Mouse (Mus musculus): Measurements from ENCODE around the gene Psmg3.

The Psmg3 gene

GRCm38 (mm10) chr5:139816445-139816844, 10.2 kb downstream of the Psmg3 start:
- DNase-seq (ENCODE audit: low read depth, low spot score): no peak

DNA sequence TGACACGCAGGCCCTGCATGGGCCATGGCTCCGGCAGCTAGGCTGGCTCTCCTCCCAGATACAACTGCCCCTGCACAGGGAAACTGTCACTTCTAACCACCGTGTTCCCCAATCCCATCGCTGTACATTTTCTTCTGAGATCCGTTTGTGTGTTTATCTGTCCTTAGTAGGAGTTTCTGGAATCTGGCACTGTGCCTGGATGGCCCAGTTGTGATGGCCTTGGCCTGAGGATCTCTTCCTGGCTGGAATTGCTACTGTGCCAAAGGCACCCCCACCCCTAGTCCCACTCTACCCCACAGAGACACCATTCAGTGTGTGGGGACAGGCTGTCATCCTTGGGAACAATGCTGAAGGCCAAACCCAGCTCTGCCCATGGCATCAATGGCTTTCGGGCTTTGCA, 10.7 kb downstream of the Psmg3 start:
- no peak for DNase-seq (ENCODE audit: low read depth, low spot score)

DNA sequence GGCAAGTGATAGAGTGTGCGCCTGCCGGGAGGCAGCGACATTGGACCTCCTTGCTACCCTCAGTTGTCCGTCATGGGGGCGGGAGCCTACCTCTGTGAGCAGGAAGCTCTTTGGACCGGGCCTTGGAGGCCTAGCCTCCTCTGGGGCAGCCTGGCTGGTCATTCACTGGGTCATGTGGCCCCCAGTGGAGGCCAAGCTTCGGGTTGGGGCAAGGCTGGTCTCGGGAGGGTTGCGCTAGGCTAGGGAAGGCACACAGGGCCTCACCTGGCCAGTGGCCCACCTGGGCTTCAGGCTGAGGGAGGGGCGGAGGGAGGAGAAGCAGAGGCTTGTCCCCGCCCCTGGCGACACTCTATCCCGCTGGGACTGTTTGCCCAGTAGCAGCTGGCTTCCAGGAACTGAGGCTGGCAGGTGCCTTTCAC, 12.7 kb downstream of the Psmg3 start:
- no peak for DNase-seq (ENCODE audit: low read depth, low spot score)

GRCm38 (mm10) chr5:139813126-139813490, 13.6 kb downstream of the Psmg3 start:
- no peak for DNase-seq (ENCODE audit: low read depth, low spot score)

DNA sequence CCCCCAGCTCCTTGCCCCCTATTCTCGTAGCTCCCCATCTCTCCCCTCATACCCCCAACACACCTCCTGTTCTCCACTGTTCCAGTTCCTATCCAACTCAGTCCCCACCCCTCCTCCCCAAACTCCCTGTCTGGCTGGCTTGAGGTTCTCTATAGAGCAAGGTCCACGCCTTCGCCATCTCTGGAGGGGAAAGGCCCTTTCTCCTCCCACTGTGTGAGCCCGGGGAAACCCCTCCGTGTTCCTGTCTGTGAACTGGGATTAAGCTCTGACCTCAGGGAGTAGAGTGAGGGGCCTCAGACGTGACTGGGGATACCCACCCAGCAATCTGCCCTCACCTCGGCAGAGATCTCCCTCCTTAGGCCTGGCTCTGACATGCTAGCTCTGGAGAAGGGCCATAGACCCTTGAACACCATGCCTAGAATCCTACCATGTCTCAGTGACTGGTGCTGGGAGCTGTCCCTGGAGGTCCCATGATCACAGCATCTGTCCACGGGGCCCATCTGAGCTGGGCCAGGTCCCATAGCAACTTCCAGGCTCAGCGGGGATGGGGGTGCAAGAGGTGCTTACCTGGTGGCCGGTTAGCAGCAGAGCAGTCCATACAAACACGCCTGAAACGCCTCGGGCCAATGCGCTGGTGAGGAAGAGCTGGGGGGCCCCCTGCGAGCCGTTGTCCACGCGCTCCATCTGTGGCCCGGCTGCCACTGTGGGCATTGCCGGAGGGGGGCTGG, 14.1 kb downstream of the Psmg3 start:
- no peak for DNase-seq (ENCODE audit: low read depth, low spot score)

DNA sequence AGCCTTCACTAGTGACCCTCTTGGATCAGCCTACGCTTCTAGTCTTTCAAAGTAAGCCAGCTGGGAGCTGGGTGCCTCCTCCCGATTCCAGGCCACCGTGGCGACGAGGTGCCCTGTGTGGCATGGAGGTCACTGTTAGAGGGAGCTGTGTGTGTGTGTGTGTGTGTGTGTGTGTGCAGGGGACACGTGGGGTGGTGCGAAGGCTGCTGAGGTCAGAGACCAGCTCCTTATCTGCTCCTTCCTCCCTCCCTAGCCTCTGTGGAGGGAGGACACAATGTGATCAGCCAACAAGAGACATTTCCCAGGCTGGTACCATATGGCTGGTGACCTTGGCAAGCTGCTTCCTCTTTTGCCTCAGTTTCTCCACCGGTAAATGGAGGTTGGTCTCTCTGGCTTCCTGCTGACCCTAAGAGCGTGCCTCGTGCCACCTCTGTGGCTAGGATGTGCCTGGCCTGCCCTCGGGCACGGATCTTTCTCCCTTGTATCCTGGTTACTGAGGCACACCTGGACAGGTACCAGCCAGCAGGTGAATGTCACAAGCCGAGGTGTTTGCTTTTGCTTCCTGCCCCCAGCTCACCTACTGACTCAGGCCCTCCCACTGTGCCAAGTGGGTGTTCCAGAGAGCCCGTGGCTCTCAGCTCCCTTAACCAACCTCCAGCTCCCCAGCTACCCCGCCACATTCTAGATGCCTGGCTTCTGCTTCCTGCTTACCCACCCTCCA, 14.8 kb downstream of the Psmg3 start:
- no peak for DNase-seq (ENCODE audit: low read depth, low spot score)

- peak; percentile 29 for DNase-seq (ENCODE audit: low read depth, low spot score)
Observed at GRCm38 (mm10) chr5:139809397-139809796, 17.3 kb downstream of the Psmg3 start.

GRCm38 (mm10) chr5:139805924-139806323, 20.8 kb downstream of the Psmg3 start:
- no peak for DNase-seq (ENCODE audit: low read depth, low spot score)

GRCm38 (mm10) chr5:139804573-139805111, 22.0 kb downstream of the Psmg3 start:
- no peak for DNase-seq (ENCODE audit: low read depth, low spot score)

DNA sequence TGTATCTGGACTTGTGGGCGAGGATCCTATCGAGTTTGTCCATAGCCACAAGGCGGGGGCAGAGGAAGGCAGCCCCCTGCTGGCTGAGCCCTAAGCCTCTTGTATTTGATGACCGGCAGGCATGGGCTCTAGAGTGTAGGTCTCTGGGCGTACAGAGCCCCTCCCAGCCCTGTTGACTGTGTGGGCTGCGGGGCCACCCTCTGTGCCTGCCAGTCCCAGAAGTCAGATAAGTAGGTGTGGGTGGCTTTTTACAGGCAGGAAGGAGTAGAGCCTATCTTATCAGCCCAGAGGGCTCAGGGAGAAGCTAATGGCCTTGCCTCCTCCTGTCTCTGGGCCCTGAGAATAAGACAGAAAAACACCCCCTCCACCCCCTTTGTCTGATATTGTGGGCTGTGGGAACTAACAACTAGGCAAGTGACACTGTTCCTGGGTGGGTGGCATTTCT, 22.6 kb downstream of the Psmg3 start:
- no peak for DNase-seq (ENCODE audit: low read depth, low spot score)

DNA sequence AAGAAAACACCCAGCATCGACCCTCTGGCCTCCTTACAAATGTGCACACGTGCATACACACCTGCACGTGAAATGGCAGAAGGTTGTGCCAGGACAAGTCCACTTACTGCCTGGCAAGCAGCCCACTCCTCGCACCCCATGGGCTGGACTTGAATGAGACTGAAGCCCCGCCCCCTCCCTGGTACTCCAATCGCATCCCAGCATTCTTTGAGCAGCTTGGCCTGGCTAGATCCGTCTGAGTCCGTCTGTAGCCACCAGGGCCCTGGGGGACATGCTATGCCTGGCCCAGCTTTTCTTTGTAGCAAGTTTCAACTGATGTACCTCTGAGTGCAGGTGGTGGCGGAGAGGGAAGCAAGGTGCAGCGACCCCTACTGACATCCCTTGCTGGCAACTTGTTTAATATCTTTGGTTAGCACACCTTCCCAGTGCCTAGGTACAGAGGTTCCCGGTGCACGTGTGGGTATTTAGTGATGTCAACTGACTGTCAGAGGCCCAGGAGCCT, 23.0 kb downstream of the Psmg3 start:
- DNase-seq (ENCODE audit: low read depth, low spot score): no peak

- DNase-seq (ENCODE audit: low read depth, low spot score): no peak
Observed at GRCm38 (mm10) chr5:139803165-139803564, 23.5 kb downstream of the Psmg3 start.

- DNase-seq (ENCODE audit: low read depth, low spot score): no peak
Observed at GRCm38 (mm10) chr5:139801880-139802279, 24.8 kb downstream of the Psmg3 start.

DNA sequence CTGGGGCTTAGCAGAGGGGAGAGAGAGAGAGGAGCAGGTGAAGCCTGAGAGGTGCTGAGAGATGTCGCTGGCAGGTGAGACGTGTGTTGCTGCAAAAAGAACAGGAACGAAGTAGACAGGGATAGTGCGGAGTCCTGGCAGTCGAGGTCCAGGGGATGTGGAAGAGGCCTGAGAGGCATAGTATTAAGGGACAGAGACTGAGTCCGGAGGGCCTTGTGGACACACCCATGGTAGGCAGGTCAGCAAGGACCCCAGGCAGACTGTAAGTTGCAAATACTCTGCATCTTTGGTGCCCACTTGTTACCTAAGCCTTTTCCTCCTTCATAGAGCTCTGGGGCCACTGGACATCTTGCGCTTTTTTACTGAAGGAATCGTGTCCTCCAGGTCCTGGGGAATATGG, 25.5 kb downstream of the Psmg3 start:
- DNase-seq (ENCODE audit: low read depth, low spot score): no peak

GRCm38 (mm10) chr5:139799801-139800590, 26.7 kb downstream of the Psmg3 start:
- no peak for DNase-seq (ENCODE audit: low read depth, low spot score)

DNA sequence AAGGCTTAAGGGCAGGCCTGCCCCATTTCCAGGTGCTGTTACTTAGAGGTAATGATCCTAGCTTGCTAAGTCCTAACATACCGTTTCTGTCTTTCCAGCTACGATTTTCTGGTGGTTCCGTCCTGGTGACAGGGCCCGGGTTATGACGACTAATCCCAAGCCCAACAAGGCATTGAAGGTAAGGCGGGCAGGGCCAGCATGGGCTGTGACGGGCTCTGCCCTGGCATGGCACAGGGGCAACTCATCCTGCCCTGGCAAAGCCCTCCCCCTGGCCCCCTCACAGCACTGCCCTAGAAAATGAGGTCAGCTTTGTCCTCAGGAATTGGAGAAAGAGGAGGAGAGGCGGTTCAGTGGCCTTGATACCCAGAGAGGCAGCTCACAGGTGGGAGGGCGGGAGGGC, 27.6 kb downstream of the Psmg3 start:
- DNase-seq (ENCODE audit: low read depth, low spot score): no peak

DNA sequence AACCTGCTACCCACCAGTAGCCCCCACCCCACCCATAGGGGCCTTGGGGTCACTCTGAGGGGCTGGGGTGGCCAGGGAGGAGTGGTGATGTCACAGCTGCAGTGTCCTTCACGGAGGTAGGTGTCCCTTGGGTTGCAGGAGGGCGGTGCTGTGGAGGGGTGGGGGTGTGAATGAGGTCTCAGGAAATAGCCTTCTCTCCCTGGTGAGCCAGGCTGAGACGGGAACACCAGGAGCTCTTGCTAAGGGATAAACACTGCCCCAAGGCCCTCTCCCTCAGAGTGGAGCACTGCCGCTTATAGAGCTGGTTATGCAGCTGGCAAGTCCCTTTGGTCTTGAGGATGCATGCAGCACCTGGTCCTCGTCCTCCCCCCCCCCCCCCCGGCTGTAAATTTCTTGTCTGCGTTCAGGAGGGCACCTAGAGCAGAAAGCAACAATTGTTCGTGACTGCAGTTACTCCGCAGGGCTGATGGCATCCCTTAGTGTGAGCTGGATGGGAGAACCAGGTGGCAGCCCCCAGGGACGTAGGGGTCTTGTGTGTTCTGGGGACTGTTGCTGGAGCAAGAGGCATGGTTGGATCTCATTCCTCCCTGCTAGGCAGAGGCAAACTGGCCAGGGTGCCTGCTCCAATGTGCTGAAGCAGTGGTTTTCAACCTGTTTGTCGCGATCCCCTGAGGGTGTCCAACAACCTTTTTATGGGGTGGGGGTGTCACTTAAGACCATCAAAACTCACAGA, 28.4 kb downstream of the Psmg3 start:
- DNase-seq (ENCODE audit: low read depth, low spot score): peak; percentile 30

DNA sequence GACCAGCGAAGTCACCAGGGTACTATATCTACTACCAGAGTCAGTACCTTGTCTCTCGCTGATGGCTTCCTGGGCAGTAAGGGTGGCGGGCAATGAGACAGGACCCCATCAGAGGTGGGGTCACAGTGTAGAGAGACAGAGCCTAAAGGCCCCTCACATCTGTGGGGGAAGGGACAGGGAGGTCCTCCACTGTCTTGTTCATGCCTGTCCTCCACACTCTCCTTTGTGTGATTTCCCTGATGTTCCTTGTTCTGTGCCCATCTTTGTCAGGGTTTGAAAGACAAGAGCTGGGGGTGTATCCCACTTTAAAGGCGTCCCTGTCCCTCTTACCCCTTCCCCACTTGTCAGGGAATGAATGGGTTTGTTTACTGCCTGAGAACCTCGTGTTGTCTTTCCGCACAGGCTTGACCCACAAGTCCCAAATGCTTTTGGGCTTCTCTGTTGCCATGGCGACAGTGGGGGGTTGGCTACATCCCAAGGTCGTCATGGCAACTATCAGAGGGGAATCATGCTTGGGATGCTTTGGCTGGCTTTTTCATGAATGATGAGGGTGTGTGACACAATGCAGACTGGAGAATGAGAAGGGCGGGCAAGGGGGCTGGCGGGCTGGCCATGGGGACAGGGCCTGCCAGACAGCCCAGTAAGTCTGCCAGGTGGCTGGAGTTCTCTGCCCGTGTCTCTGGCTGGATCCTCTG, 29.1 kb downstream of the Psmg3 start:
- DNase-seq (ENCODE audit: low read depth, low spot score): peak; percentile 86

GRCm38 (mm10) chr5:139796900-139797299, 29.8 kb downstream of the Psmg3 start:
- DNase-seq (ENCODE audit: low read depth, low spot score): peak; percentile 100

DNA sequence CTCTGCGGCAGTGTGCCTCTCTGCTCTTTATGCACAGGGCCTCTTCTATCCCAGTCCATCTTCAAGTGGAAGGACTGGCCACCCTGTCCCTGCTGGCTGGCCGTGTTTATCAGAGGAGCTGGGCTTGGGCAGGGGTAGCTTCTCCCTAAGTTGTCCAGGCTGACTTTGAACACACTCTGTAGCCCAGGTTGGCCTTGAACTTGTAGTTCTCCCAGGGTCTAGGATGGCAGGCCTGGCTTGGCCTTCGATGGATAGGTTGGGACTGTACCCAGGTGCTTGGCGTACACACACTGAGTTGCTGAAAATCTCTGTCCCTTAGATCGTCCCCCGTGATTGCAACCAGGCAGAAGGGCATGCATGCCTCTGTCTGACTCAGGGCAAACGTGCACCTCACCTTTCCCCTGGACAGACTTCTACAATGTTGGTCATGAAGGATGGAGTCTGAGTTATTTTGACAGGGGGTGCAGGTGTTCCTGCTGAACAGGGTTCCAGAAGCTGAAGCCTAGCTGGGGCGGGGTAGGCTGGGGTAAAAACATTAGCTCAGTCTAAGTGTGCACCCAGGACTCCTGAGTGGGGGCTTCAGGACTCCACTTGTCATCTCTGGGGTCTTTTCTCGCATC, 30.6 kb downstream of the Psmg3 start:
- peak; percentile 40 for DNase-seq (ENCODE audit: low read depth, low spot score)

Data from 3T3-L1 (cell line).